Mouse (Mus musculus): ENCODE results near the gene Anxa9.

Gene Anxa9

DNA sequence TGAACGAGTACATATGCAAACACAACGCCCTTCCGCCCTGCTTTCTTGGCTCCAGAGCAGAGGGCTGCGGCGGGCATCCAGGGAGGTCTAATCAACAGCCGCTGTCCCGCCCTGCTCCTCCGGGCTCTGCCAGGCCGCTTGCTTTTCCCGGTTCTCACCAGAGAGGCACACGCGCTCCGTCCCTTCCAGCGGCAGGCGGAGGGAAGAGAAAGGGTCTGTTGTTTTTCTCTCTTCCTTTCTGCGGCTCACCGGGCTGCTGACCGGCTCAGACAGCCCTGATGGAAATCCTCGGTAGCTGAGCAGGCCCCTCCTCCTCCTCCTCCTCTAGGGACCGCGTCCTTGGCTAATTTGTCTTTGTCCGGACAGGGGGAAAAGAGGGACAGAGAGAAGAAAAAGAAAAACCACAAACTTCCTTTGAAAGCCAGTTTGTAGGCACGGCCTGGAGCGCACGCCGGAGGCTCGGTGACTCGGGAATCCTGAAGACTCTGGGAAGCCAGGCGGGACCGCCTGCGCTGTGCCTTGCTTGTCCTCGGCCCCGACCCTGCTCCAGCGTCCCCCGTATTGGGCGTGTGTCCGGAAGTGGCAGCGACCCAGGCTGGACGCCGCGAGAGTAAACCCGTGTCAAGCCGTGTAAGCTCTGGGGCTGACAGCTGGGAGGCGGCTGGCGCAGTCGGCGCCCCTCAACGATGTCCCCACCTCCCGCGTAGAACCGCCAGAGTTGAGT lies 23.9 kb downstream of the Anxa9 start:
- peak; percentile 90 for DNase-seq

DNA sequence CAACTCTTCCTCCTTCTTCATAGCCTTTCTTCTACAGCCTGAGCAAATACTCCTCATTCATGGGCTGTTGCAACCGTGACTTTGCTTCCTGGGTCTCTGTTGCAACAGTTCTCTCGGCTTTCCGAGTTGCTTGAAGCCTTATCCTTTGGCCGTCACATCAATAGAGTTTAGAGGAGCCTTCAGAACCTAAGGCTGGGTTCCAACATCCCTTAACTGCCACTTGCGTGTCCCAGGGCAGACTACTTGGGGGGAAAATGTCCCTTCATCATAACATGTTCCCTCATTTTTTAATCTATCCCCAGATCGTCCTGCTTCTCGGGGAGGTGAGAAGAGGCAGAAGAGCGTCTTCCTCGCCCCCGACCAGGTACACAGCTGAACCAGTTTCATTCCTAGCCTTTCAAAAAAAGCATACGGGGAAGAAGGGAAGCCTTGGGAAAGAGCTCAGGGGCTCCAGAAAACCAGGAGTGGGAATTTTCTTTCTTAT lies 24.6 kb downstream of the Anxa9 start:
- DNase-seq = peak; percentile 59

GRCm38 (mm10) chr3:95281216-95282126 lies 25.5 kb downstream of the Anxa9 start, which contains the start of the genes Mindy1 and Prune1:
TSS of gene Mindy1 (plus strand) at chr3:95281345.
TSS of gene Prune1 (minus strand) at chr3:95282076.
- peak; percentile 100 for DNase-seq

DNA sequence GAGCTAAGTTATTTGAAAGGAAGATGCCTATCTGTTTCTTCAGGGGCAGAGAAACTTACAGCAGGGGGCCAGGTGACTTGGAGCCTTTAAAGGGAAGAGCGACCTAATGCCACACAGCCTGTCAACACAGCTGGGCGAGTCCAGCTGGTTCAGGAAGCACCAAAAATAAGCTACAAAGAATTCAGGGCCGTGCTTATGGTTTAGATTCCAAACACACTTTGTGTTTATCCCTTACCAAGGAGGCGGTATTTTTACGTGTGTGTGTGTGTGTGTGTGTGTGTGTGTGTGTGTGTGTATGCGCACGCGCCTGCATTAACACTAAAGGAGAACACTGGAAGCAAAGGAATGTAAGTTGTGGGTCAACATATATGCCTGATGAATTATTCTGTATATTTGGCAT lies 26.2 kb downstream of the Anxa9 start:
- peak; percentile 23 for DNase-seq

DNA sequence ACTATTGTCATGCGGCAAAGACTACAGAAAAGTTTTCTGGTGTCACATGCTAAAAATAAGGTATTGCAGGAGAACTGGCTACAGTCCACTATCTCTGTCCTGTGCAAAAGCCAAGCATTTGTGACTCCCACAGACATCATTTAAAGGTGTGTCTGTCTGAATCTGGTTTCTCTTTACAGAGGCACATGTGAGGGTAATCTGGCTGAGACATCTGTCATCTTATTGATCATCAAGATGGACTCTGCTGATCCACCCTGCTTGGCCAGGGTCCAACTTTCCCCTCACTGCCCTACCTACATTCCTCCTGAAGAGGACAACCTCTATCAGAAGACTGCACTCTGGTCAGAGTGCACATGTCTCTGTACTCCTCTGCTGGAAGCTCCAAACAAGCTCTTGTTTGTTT lies 29.8 kb downstream of the Anxa9 start:
- DNase-seq = no peak

GRCm38 (mm10) chr3:95276428-95276934 lies 30.5 kb downstream of the Anxa9 start:
- DNase-seq = no peak

DNA sequence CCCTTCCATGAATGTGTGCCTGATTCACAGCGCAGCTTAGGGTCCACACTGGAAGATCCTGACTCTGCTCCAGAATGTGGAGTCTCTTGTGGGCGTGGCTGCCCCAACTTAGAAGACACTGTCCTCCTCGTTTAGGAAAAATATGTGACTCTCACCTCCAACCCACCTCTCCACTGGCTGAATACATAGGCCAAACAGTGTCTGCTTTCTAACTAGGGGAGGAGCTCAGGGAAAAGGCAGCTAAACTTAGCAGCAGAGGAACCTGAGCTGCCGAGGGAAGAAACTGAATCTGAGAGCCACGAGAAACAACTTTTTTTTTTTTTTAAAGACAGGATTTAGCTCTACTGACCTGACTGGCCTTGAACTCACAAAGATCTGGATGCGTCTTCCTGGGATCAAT lies 31.8 kb downstream of the Anxa9 start:
- DNase-seq = no peak

DNA sequence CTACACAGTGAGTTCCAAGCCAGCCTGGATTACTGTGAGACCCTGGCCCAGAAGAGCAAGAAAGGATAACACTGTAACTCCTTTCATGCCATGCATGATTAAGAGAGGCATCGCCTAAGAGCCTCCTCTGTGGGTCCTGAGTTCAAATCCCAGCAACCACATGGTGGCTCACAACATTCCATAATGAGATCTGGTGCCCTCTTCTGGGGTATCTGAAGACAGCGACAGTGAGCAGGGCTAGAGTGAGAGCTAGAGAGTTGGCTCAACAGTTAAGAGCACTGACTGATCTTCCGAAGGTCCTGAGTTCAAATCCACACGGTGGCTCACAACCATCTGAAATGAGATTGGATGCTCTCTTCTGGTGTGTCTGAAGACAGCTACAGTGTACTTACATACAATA lies 32.5 kb downstream of the Anxa9 start:
- no peak for DNase-seq

DNA sequence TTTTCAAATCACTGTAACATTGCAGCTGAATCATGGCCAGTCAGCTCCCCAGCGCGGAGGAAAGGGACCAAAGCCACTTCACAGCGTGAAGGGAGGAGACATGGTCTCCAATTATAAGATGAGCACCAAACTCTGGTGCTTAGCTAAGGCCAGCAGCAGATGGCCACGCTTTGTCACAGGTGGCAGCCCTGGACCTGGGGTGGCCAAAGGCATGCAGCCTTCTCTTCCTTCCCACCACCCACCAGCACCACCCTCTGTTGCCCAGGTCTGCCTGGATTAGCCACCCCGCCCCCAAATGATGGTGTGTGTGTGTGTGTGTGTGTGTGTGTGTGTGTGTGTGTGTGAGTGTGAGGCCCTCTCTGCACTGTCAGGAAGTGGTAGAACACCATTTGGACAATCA lies 33.5 kb downstream of the Anxa9 start:
- no peak for DNase-seq

GRCm38 (mm10) chr3:95270766-95271364 lies 36.1 kb downstream of the Anxa9 start:
- DNase-seq = no peak

DNA sequence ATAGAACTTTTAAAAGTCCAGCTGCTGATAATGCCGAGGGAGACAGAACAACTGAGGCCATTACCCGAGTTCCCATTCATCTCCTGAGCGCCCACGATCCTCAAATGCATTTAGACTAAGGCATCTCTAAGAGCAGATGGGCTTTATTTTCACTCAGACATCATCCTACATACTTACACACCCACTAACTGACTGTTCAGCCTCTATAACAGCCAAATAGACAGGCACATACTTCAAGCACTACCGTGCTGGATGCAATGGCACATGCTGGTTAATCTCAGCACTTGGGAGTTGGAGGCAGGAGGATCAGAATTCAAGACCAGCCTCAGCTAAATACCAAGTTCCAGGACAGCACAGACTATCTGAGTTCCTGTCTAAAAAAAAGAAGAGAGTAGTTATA lies 37.2 kb downstream of the Anxa9 start:
- no peak for DNase-seq

GRCm38 (mm10) chr3:95267855-95268254 lies 39.1 kb downstream of the Anxa9 start:
- DNase-seq = no peak

DNA sequence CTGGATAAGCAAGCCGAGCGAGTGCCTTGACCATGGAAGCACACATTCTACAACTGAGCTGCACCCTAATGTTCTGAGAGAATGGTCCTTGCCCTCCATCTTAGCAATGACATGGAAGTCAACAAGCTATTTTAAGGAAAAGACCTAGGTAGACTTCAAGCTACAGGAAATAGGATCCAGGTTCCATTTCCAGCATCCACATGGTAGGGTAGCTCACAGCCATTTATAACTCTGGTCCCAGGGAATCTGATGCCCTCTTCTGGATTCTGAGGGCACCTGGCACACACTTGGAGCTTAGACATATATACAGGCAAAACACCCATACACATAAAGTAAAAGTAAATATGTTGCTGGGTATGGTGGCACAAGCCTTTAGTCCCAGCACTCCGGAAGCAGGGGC lies 40.9 kb downstream of the Anxa9 start:
- DNase-seq = no peak

DNA sequence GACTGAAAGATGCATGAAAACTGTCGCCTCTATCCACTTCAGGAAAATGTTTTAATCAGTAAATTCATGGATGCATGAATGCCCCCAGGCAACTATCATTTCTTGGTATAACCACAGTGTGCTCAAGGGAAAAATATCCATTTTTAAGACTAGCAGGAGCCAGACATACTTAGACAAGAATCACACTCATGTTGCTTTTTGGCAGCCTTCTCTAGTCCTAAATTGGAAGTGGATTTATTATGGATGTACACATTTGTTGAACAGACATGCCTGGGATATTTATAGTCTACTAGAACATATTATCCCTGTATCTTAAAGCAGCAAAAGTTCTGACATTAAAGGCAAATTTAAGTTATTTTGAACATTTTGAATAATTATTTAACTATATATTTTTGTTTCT lies 42.3 kb downstream of the Anxa9 start:
- no peak for DNase-seq

DNA sequence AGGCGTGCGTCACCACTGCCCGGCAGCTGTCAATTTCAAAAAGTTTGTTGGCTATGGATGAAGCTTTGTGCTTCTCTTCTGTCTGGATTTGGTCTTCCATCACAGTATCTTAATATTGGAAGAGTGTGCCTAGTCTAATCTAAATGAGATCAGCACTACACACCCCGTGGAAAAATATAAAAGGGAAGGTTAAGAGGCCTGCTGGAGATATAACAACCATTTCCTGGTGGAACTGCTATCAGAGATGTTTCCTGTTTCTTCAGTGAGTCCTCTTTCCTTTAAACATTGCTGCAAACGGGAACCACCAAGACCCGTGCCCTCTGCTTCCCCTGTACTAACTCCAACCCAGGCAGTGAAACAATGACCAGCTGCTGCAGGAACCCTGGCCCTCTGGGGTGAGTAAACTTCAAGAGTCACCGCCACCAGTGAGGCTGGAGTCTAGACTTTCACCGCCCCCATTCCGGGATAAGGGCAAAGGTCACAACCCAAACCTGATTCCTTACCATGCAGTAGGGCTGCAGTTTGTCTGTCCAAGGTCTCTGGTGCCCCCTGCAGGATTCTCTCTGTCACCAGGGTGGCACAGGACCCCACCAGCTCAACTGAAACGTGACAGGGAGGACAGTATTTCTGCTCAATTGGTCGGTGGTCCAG lies 43.8 kb downstream of the Anxa9 start:
- peak; percentile 84 for DNase-seq

DNA sequence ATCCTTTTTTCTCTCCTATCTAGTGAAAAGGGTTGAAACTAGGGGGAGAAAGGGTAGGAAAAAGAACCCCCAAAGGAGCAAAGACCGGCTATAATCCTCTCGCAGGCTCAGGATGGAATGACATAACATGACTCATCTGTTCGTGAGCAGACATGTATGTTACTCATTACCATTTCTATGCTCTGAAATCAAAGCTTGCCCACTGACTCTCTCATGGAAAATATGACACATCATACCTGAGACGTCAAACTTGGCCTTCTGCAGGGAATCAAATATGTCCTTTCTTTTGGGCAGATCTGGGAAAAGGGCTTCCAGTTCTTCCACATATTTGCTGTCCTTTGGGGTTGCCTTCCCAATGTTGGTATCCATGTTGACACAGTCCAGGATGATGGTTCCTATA lies 45.0 kb downstream of the Anxa9 start:
- DNase-seq = no peak

- DNase-seq = no peak
Observed at GRCm38 (mm10) chr3:95256931-95257330, 50.0 kb downstream of the Anxa9 start.

- DNase-seq = no peak
Observed at GRCm38 (mm10) chr3:95250783-95251424, 56.1 kb downstream of the Anxa9 start, which contains the start of gene Bnipl. TSS of gene Bnipl (minus strand) at chr3:95251193.

GRCm38 (mm10) chr3:95250361-95250760 lies 56.6 kb downstream of the Anxa9 start:
- no peak for DNase-seq

GRCm38 (mm10) chr3:95247660-95248336 lies 59.2 kb downstream of the Anxa9 start:
- DNase-seq = no peak

GRCm38 (mm10) chr3:95246465-95247231 lies 60.3 kb downstream of the Anxa9 start:
- DNase-seq = no peak
